Mouse (Mus musculus) limb, embryonic 14.5 days (tissue): Measurements from ENCODE around the gene Slc35c1. TPM values are rescaled to one million over a fixed set of nuclear protein-coding genes. Genes with fewer than 3 reads are reported as not detected.

Experiments
- ATAC-seq: fragments of 200-750 bp; cut with Nextera tagmentation; 2 replicates; pipeline ENCODE4 v1.8.0; 2017; ENCODE audit warnings: low read depth, moderate number of reproducible peaks, moderate TSS enrichment; ENCODE audit not compliant: low FRiP score
- DNase-seq: peaks from one replicate; pipeline ENCODE4 v3.0.0-alpha.2; 2015; ENCODE audit warnings: low spot score
- H3K27ac ChIP-seq: fragments of 300-500 bp; sonication (generic); replicated peaks from 2 replicates; pipeline ENCODE4 v1.5.1; 2014; ENCODE audit warnings: low read depth, mild to moderate bottlenecking, low read length, moderate library complexity, mixed read lengths
- H3K27me3 ChIP-seq: fragments of 300-500 bp; sonication (generic); 2 replicates; pipeline ENCODE4 v1.6.1; 2014; ENCODE audit warnings: low read length, mixed read lengths; ENCODE audit not compliant: control insufficient read depth, insufficient read depth
- H3K36me3 ChIP-seq: fragments of 300-500 bp; sonication (generic); 2 replicates; pipeline ENCODE4 v1.6.1; 2014; ENCODE audit warnings: mild to moderate bottlenecking, low read length, moderate library complexity, mixed read lengths; ENCODE audit not compliant: control insufficient read depth, insufficient read depth
- H3K4me1 ChIP-seq: fragments of 300-500 bp; sonication (generic); 2 replicates; pipeline ENCODE4 v1.6.1; 2014; ENCODE audit warnings: antibody characterized with exemption, low read length, mixed read lengths; ENCODE audit not compliant: control insufficient read depth, insufficient read depth
- H3K4me2 ChIP-seq: fragments of 300-500 bp; sonication (generic); replicated peaks from 2 replicates; pipeline ENCODE4 v1.6.1; 2014; ENCODE audit warnings: low read depth, mild to moderate bottlenecking, low read length, moderate library complexity; ENCODE audit not compliant: severe bottlenecking
- H3K4me3 ChIP-seq: fragments of 300-500 bp; sonication (generic); replicated peaks from 2 replicates; pipeline ENCODE4 v1.5.1; 2014; ENCODE audit warnings: low read length
- H3K9ac ChIP-seq: fragments of 300-500 bp; sonication (generic); 2 replicates; pipeline ENCODE4 v1.6.1; 2014; ENCODE audit warnings: mild to moderate bottlenecking, low read depth, low read length, moderate library complexity; ENCODE audit not compliant: severe bottlenecking
- H3K9me3 ChIP-seq: fragments of 300-500 bp; sonication (generic); 2 replicates; pipeline ENCODE4 v1.6.1; 2016; ENCODE audit warnings: low read length; ENCODE audit not compliant: control insufficient read depth
- POLR2A ChIP-seq: fragments of 200-500 bp; IDR thresholded peaks from 2 replicates; pipeline ENCODE4 v1.8.0; 2012; ENCODE audit warnings: inconsistent platforms, mild to moderate bottlenecking, moderate library complexity, borderline replicate concordance; ENCODE audit not compliant: insufficient read depth, insufficient read length; ENCODE audit errors: extremely low read depth
- WGBS: fragments of 180-500 bp; shearing (Covaris S2); extraction: QIAGEN DNeasy Blood & Tissue Kit; methylation state at CpG from one replicate; pipeline ENCODE4 v1.1.7; 2014; 5-methylcytosine and 5-hydroxymethylcytosine counted together
- polyA plus RNA-seq, 2 experiments: library from polyadenylated mRNA; depleted of rRNA in 1 of 2; stranded (reverse) in 1 of 2; unstranded in 1 of 2; fragments of >200 nt; fragmentation: Nextera tagmentation in 1 of 2; extraction: Ambion mirVana in 1 of 2; gene quantifications; 2 replicates each; pipeline versions ENCODE4 v1.2.1 to v1.2.3; 2012 to 2014

The Slc35c1 gene
- polyA plus RNA-seq, 2 experiments: 14.3 to 16.1 TPM

GRCm38 (mm10) chr2:92451126-92451525, 9.2 kb downstream of the Slc35c1 start:
- Histone ChIP-seq H3K4me3 (no peak overlapping the region), H3K4me2 (no peak overlapping the region), H3K27me3 (no peaks in the 10 kb centered on the region), H3K36me3 (peaks cover 13% of the 10 kb centered on the region), H3K4me1 (no peaks in the 10 kb centered on the region), H3K9me3 (no peaks in the 10 kb centered on the region), H3K9ac (no peak overlapping the region), H3K27ac (no peak overlapping the region)
- DNase-seq (no peak), ATAC-seq (no peak)
- no peak for TF ChIP-seq POLR2A
- 89% methylated on average over 3 of the region's 3 CpGs for WGBS

- Histone ChIP-seq H3K27me3 (no peaks in the 10 kb centered on the region), H3K4me3 (no peak overlapping the region), H3K9me3 (no peaks in the 10 kb centered on the region), H3K4me2 (no peak overlapping the region), H3K4me1 (no peaks in the 10 kb centered on the region), H3K9ac (no peak overlapping the region), H3K27ac (no peak overlapping the region), H3K36me3 (no peaks in the 10 kb centered on the region)
- 68% methylated on average over 7 of the region's 7 CpGs for WGBS
- DNase-seq (no peak), ATAC-seq (no peak)
- no peak for TF ChIP-seq POLR2A
Observed at GRCm38 (mm10) chr2:92447121-92447740, 13.1 kb downstream of the Slc35c1 start.

GRCm38 (mm10) chr2:92446656-92447055, 13.7 kb downstream of the Slc35c1 start:
- no peak overlapping the region for H3K9ac ChIP-seq
- 67% methylated on average over 8 of the region's 8 CpGs for WGBS
- ATAC-seq: no peak

GRCm38 (mm10) chr2:92445890-92446289, 14.4 kb downstream of the Slc35c1 start:
- H3K27me3 ChIP-seq: no peaks in the 10 kb centered on the region
- no peak overlapping the region for H3K9ac ChIP-seq
- no peak overlapping the region for H3K4me3 ChIP-seq
- no peak overlapping the region for H3K4me2 ChIP-seq
- 44% methylated on average over 9 of the region's 9 CpGs for WGBS
- no peaks in the 10 kb centered on the region for H3K4me1 ChIP-seq
- no peak overlapping the region for H3K27ac ChIP-seq
- H3K9me3 ChIP-seq: no peaks in the 10 kb centered on the region
- ATAC-seq (no peak), DNase-seq (no peak)
- no peaks in the 10 kb centered on the region for H3K36me3 ChIP-seq
- no peak for TF ChIP-seq POLR2A

More at GRCm38 (mm10) chr2:92446656-92447055, 13.7 kb downstream of the Slc35c1 start:
- Histone ChIP-seq H3K4me2 (no peak overlapping the region), H3K27me3 (no peaks in the 10 kb centered on the region), H3K9me3 (no peaks in the 10 kb centered on the region), H3K4me3 (no peak overlapping the region), H3K4me1 (no peaks in the 10 kb centered on the region), H3K36me3 (no peaks in the 10 kb centered on the region), H3K27ac (no peak overlapping the region)
- no peak for TF ChIP-seq POLR2A
- no peak for DNase-seq

- Histone ChIP-seq H3K4me3 (no peak overlapping the region), H3K9me3 (no peaks in the 10 kb centered on the region), H3K4me2 (no peak overlapping the region), H3K27me3 (no peaks in the 10 kb centered on the region), H3K36me3 (no peaks in the 10 kb centered on the region), H3K4me1 (no peaks in the 10 kb centered on the region), H3K9ac (no peak overlapping the region), H3K27ac (no peak overlapping the region)
- 66% methylated on average over 4 of the region's 4 CpGs for WGBS
- DNase-seq (no peak), ATAC-seq (no peak)
- no peak for TF ChIP-seq POLR2A
Observed at GRCm38 (mm10) chr2:92444376-92444775, 16.0 kb downstream of the Slc35c1 start.
